Mouse (Mus musculus): Measurements from ENCODE around the gene Eif2b3. TPM values are rescaled to one million over a fixed set of nuclear protein-coding genes. Genes with fewer than 3 reads are reported as not detected.

Eif2b3 gene
- total and polyA plus RNA-seq, 3 experiments = 49.9 to 96.2 (median 84.9) TPM

DNA sequence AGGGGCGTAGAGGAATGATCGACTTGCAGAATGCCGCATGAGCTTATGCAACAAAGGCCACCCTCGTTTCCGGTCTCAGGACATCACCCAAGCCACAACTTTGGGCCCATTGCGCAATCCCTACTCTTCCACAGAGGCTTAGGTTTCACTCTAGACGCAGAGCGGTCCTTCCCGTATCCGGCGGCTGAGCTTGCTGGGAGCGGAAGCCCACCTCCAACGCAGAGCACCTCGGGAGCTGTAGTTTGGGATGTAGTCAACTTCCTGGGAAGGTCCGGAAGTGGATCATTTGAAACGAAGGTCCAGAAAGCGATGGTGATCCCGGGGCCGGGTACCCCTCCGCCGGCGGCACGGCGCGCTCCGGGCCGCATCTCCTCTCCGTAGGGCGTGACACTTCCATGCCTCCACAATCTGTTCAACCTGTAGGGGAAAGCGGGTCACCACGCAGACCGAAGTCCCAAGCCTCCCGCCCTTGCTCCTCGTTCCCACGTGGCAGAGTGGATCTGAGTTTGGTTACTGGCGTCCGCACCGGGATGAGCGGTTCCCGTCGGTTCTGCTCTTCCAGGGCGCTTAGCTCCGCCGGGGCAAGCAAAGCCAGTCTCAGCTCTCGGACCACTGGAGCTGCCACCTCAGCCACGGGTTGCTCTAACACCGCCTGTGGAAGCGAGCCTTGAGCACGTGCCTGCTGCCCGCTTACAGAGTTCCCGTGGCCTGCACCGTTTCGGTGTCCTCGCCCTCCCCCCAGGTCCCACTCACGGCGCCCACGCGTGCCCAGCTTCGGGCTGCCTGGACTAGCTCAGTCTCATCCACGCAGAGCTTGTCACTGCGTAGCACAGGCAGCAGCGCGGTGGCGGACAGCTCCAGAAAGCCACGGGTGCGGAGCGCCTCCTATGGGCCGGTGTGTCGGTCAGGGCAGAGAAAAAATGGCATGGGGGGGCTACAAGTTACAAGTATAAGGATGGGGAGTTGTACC, 101.5 kb downstream of the Eif2b3 start (continued):
- peak; percentile 67 for TF ChIP-seq NELFE (IDR thresholded peaks at IDR 0.05; ENCODE audit: low read depth, low read length)

DNA sequence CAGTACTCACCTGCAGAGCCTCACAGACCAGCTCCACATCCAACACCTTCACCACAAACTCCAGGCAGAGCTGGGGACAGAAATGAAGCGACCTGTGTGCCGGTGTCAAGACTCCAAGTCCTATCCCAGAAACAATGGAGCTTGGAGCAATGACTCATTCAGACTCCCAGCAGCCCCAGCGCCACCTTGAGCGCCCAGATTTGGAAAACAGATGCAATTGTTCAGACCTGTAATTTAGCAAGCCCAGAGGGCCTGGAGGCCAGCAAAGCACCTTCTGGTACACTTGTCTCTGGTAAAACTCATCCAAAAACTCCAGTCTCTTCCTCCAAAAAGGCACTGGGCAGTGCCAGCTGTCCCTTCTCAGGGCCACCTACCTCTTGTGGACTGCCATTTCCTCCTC, 103.0 kb downstream of the Eif2b3 start:
- TF ChIP-seq TBP (conservative IDR thresholded peaks at IDR 0.05; ENCODE audit: low read depth, low read length) = no peak
- no peak for TF ChIP-seq CHD2 (IDR thresholded peaks at IDR 0.05; ENCODE audit: low read length)
- TF ChIP-seq KAT2A (IDR thresholded peaks at IDR 0.05; ENCODE audit: insufficient replicate concordance, low read length) = no peak
- TF ChIP-seq GABPA (IDR thresholded peaks at IDR 0.05; ENCODE audit: insufficient replicate concordance, low read depth, low read length) = no peak
- no peak for TF ChIP-seq PAX5 (IDR thresholded peaks at IDR 0.05; ENCODE audit: low read length)
- no peak for TF ChIP-seq MAX (IDR thresholded peaks at IDR 0.05; ENCODE audit: low read length)
- TF ChIP-seq ELF1 (IDR thresholded peaks at IDR 0.05; ENCODE audit: low read depth, low read length) = no peak
- TF ChIP-seq RCOR1 (conservative IDR thresholded peaks at IDR 0.05; ENCODE audit: low read depth, low read length) = no peak
- no peak for TF ChIP-seq ZKSCAN1 (IDR thresholded peaks at IDR 0.05; ENCODE audit: borderline replicate concordance, low read depth, low read length)
- no peak for TF ChIP-seq BHLHE40 (IDR thresholded peaks at IDR 0.05; ENCODE audit: low read depth, low read length)
- TF ChIP-seq MAFK (IDR thresholded peaks at IDR 0.05; ENCODE audit: insufficient replicate concordance, low read length) = no peak
- Histone ChIP-seq H3K9me3 (replicated peaks; ENCODE audit: low read length) (no peaks in the 10 kb centered on the region), H3K4me3 (replicated peaks in 1 of 3; ENCODE audit: low read depth in 2 of 3, low read length in 2 of 3, poor library complexity in 1 of 3) (peak overlapping the region in 1 of 3 experiments; percentile 27), H3K36me3 (replicated peaks in 1 of 2; ENCODE audit: control insufficient read depth in 1 of 2, insufficient read depth in 1 of 2, low read length in 1 of 2) (peaks cover 5 to 19% of the 10 kb centered on the region in 2 experiments), H3K27ac (ENCODE audit: insufficient read depth, low read depth) (peak overlapping the region; percentile 29; the same call in 1 of the 2 replicates), H3K79me2 (replicated peaks; ENCODE audit: control insufficient read depth, extremely low read depth, insufficient read depth, poor library complexity, severe bottlenecking) (peaks cover 8% of the 10 kb centered on the region; the same call in 1 of the 2 replicates), H3K9ac (ENCODE audit: insufficient read depth, low read depth) (peak overlapping the region; percentile 54; the same call in 1 of the 2 replicates), H3K4me1 (ENCODE audit: control insufficient read depth in 1 of 2, insufficient read depth in 2 of 2) (peaks cover 17 to 66% of the 10 kb centered on the region in 2 experiments), H3K27me3 (replicated peaks) (no peaks in the 10 kb centered on the region), H3K4me2 (ENCODE audit: insufficient read depth, low read depth, poor library complexity, severe bottlenecking) (peak overlapping the region; percentile 37)
- dilution Hi-C loops (cut with MboI; ENCODE audit: extremely low pct_ligation_motif_present, extremely low pct_unique_long_range_greater_than_20kb, low sequenced_read_pairs) (no loop called here), in situ Hi-C loops (cut with MboI; ENCODE audit: low pct_ligation_motif_present, low pct_unique_long_range_greater_than_20kb, low sequenced_read_pairs) (no loop called here)
- DNase-seq (ENCODE audit: extremely low read depth) = no peak

DNA sequence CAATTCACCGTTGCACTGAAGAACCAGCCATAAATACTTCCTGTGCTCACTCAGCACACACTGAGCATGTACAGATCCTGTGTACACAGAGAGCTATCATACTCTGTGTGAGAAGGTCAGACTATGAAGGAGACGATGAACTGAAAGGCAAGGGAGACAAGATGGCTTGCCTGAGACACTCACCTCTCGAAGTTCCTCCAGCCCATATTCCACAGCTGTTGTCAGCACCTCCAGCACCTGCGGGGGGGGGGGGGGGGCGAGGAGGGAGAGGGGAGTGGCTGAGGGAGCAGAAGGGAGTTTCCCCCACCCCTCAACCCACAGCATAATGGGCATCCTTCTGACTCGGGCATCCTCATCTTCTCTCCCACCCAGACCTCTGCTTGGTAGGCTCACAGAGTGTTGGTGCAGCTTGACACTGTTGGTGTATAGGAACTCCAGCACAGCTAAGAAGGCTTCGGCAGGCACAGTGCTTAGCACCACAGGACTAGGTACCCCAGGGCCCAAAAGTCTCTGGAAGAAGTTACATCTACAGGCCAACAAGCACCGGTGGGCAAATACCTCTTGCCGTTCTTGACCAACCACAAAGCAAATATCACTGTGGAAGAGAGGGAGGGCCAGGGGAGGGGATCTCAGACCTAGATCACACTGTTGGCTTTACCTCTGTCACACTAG, 104.5 kb downstream of the Eif2b3 start:
- in situ Hi-C loops (cut with MboI; ENCODE audit: low pct_ligation_motif_present, low pct_unique_long_range_greater_than_20kb, low sequenced_read_pairs) = no loop called here
- Histone ChIP-seq H3K36me3 (replicated peaks in 1 of 2; ENCODE audit: control insufficient read depth in 1 of 2, insufficient read depth in 1 of 2, low read length in 1 of 2) (peaks cover 9 to 19% of the 10 kb centered on the region in 2 experiments), H3K9me3 (replicated peaks; ENCODE audit: low read length) (no peaks in the 10 kb centered on the region), H3K27ac (ENCODE audit: insufficient read depth, low read depth) (peak overlapping the region; percentile 94), H3K9ac (ENCODE audit: insufficient read depth, low read depth) (peak overlapping the region; percentile 54), H3K27me3 (replicated peaks) (no peaks in the 10 kb centered on the region), H3K79me2 (replicated peaks; ENCODE audit: control insufficient read depth, extremely low read depth, insufficient read depth, poor library complexity, severe bottlenecking) (peaks cover 8% of the 10 kb centered on the region; the same call in 1 of the 2 replicates), H3K4me1 (ENCODE audit: control insufficient read depth in 1 of 2, insufficient read depth in 2 of 2) (peaks cover 18 to 75% of the 10 kb centered on the region in 2 experiments), H3K4me3 (replicated peaks in 1 of 3; ENCODE audit: low read depth in 2 of 3, low read length in 2 of 3, poor library complexity in 1 of 3) (peak overlapping the region; percentile 39 to 49 (median 43)), H3K4me2 (ENCODE audit: insufficient read depth, low read depth, poor library complexity, severe bottlenecking) (peak overlapping the region; percentile 64)
- dilution Hi-C loops (cut with MboI; ENCODE audit: extremely low pct_ligation_motif_present, extremely low pct_unique_long_range_greater_than_20kb, low sequenced_read_pairs) = no loop called here
- peak; percentile 79 for DNase-seq (ENCODE audit: extremely low read depth)
- TF ChIP-seq UBTF (IDR thresholded peaks at IDR 0.05; ENCODE audit: low read depth, low read length) = peak; percentile 45
- no peak for TF ChIP-seq GABPA (IDR thresholded peaks at IDR 0.05; ENCODE audit: insufficient replicate concordance, low read depth, low read length)
- no peak for TF ChIP-seq CTCF (conservative IDR thresholded peaks at IDR 0.05 in 1 of 2, IDR thresholded peaks at IDR 0.05 in 1 of 2; ENCODE audit: low read depth in 2 of 2, low read length in 2 of 2)
- TF ChIP-seq ZMIZ1 (IDR thresholded peaks at IDR 0.05; ENCODE audit: low read depth, low read length) = no peak
- no peak for TF ChIP-seq ZKSCAN1 (IDR thresholded peaks at IDR 0.05; ENCODE audit: borderline replicate concordance, low read depth, low read length)
- peak; percentile 22; the same call in 1 of the 2 replicates for TF ChIP-seq MAFK (IDR thresholded peaks at IDR 0.05; ENCODE audit: insufficient replicate concordance, low read length)
- no peak; the same call in 1 of the 2 replicates for TF ChIP-seq CHD1 (IDR thresholded peaks at IDR 0.05; ENCODE audit: low read depth, low read length)
- TF ChIP-seq NRF1 (IDR thresholded peaks at IDR 0.05; ENCODE audit: low read depth, low read length) = peak; percentile 34; the same call in 1 of the 2 replicates
- peak; percentile 61; the same call in 1 of the 2 replicates for TF ChIP-seq SIN3A (IDR thresholded peaks at IDR 0.05; ENCODE audit: low read length)
- TF ChIP-seq MYC (IDR thresholded peaks at IDR 0.05; ENCODE audit: low read depth, low read length) = 0 out of 2 replicates have a peak, but pooled peaks have one; percentile 16
- no peak for TF ChIP-seq USF2 (conservative IDR thresholded peaks at IDR 0.05; ENCODE audit: low read depth, low read length)
- no peak; the same call in 1 of the 2 replicates for TF ChIP-seq MEF2A (IDR thresholded peaks at IDR 0.05; ENCODE audit: borderline replicate concordance, low read depth, low read length)
- peak; percentile 42 for TF ChIP-seq ETS1 (conservative IDR thresholded peaks at IDR 0.05; ENCODE audit: low read depth, low read length)
- no peak for TF ChIP-seq JUND (conservative IDR thresholded peaks at IDR 0.05; ENCODE audit: low read depth, low read length)
- TF ChIP-seq NELFE (IDR thresholded peaks at IDR 0.05; ENCODE audit: low read depth, low read length) = peak; percentile 53; the same call in 1 of the 2 replicates
- no peak for TF ChIP-seq ZNF384 (IDR thresholded peaks at IDR 0.05; ENCODE audit: low read depth, low read length)
- no peak for TF ChIP-seq JUN (IDR thresholded peaks at IDR 0.05; ENCODE audit: insufficient read depth, low read depth, low read length)
